Mouse (Mus musculus) C2C12 (cell line): ENCODE measurements at regions not wholly inside any gene's neighbourhood (a gene's known extent, or its start where the extent isn't known, plus 50 kb on each side); places are given as distances from the start of the nearest gene placed in this dataset.

Experiments
- H3K27me3 ChIP-seq: one replicate; pipeline ENCODE4 v1.6.1; 2011; ENCODE audit not compliant: control insufficient read depth, insufficient read depth, insufficient read length
- H3K36me3 ChIP-seq: one replicate; pipeline ENCODE4 v1.6.1; 2011; ENCODE audit not compliant: control insufficient read depth, insufficient read depth
- H3K4me3 ChIP-seq: one replicate; pipeline ENCODE4 v1.5.1; 2011; ENCODE audit warnings: mild to moderate bottlenecking, control low read depth; ENCODE audit not compliant: poor library complexity, insufficient read depth, severe bottlenecking
- H3K79me2 ChIP-seq: one replicate; pipeline ENCODE4 v1.6.1; 2011; ENCODE audit not compliant: control insufficient read depth, insufficient read depth
- H3K79me3 ChIP-seq: one replicate; pipeline ENCODE4 v1.6.1; 2011; ENCODE audit warnings: low read depth, control low read depth
- H3ac ChIP-seq: one replicate; pipeline ENCODE3; 2011; ENCODE audit warnings: low read depth; ENCODE audit not compliant: control insufficient read depth, insufficient read length
- CEBPB ChIP-seq: IDR thresholded peaks from one replicate; pipeline ENCODE4 v1.6.1; 2011; ENCODE audit warnings: low read depth, mild to moderate bottlenecking, control low read depth, moderate library complexity
- CTCF ChIP-seq: IDR thresholded peaks from one replicate; pipeline ENCODE4 v1.5.1; 2011; ENCODE audit not compliant: control insufficient read depth, insufficient read depth, insufficient read length
- FOSL1 ChIP-seq: IDR thresholded peaks from one replicate; pipeline ENCODE4 v1.8.0; 2011; ENCODE audit warnings: mild to moderate bottlenecking, low read length; ENCODE audit not compliant: poor library complexity, insufficient read depth, severe bottlenecking
- MAX ChIP-seq: IDR thresholded peaks from one replicate; pipeline ENCODE4 v1.6.1; 2011; ENCODE audit warnings: mild to moderate bottlenecking, control low read depth
- MYOD1 ChIP-seq: IDR thresholded peaks from one replicate; pipeline ENCODE4 v1.6.1; 2011; ENCODE audit warnings: low read depth; ENCODE audit not compliant: control insufficient read depth, insufficient read length
- MYOG ChIP-seq: IDR thresholded peaks from one replicate; pipeline ENCODE4 v1.6.1; 2011; ENCODE audit not compliant: control insufficient read depth, insufficient read length; ENCODE audit errors: extremely low read depth
- USF1 ChIP-seq: IDR thresholded peaks from one replicate; pipeline ENCODE4 v1.6.1; 2011; ENCODE audit warnings: low read depth, mild to moderate bottlenecking, control low read depth, moderate library complexity

- Histone ChIP-seq H3K79me3 (no peaks in the 10 kb centered on the region), H3K27me3 (no peaks in the 10 kb centered on the region), H3K79me2 (no peaks in the 10 kb centered on the region), H3K4me3 (no peak overlapping the region), H3K36me3 (no peaks in the 10 kb centered on the region), H3ac (no peak overlapping the region)
- no peak for TF ChIP-seq CEBPB
- TF ChIP-seq USF1: no peak
- TF ChIP-seq MAX: no peak
- TF ChIP-seq CTCF: no peak
- no peak for TF ChIP-seq MYOG
- no peak for TF ChIP-seq MYOD1
- no peak for TF ChIP-seq FOSL1
These were observed 90.8 kb upstream of the Spry2 start for GRCm38 (mm10) chr14:105987341-105987882.

GRCm38 (mm10) chr14:105988738-105989137 is 92.1 kb upstream of the Spry2 start:
- H3K36me3 ChIP-seq: no peaks in the 10 kb centered on the region
- TF ChIP-seq MYOG (no peak), CTCF (no peak), MAX (no peak), USF1 (no peak)
- no peaks in the 10 kb centered on the region for H3K79me2 ChIP-seq
- no peak overlapping the region for H3K4me3 ChIP-seq
- no peaks in the 10 kb centered on the region for H3K27me3 ChIP-seq
- no peak overlapping the region for H3ac ChIP-seq
- H3K79me3 ChIP-seq: no peaks in the 10 kb centered on the region

- no peaks in the 10 kb centered on the region for H3K36me3 ChIP-seq
- TF ChIP-seq MYOD1: no peak
- TF ChIP-seq CEBPB: no peak
- no peak for TF ChIP-seq CTCF
- no peak for TF ChIP-seq USF1
- no peak for TF ChIP-seq MYOG
- TF ChIP-seq FOSL1: no peak
- H3K79me2 ChIP-seq: no peaks in the 10 kb centered on the region
- no peaks in the 10 kb centered on the region for H3K79me3 ChIP-seq
- no peak overlapping the region for H3ac ChIP-seq
- no peaks in the 10 kb centered on the region for H3K27me3 ChIP-seq
- no peak overlapping the region for H3K4me3 ChIP-seq
These were observed 96.5 kb upstream of the Spry2 start for GRCm38 (mm10) chr14:105993124-105993523.

- no peaks in the 10 kb centered on the region for H3K27me3 ChIP-seq
- H3ac ChIP-seq: no peak overlapping the region
- TF ChIP-seq MYOD1 (peak; percentile 51), CEBPB (no peak), USF1 (no peak), MYOG (no peak), CTCF (no peak)
- H3K79me3 ChIP-seq: no peaks in the 10 kb centered on the region
- H3K79me2 ChIP-seq: no peaks in the 10 kb centered on the region
- no peak overlapping the region for H3K4me3 ChIP-seq
- no peaks in the 10 kb centered on the region for H3K36me3 ChIP-seq
These were observed 103.2 kb upstream of the Spry2 start for GRCm38 (mm10) chr14:105999801-106000200.

- Histone ChIP-seq H3K79me2 (no peaks in the 10 kb centered on the region), H3K36me3 (no peaks in the 10 kb centered on the region), H3K27me3 (no peaks in the 10 kb centered on the region), H3ac (no peak overlapping the region), H3K4me3 (no peak overlapping the region), H3K79me3 (no peaks in the 10 kb centered on the region)
- TF ChIP-seq MAX (no peak), CTCF (no peak), FOSL1 (no peak)
These were observed 98.2 kb upstream of the Trim52 start for GRCm38 (mm10) chr14:106007769-106008168.

GRCm38 (mm10) chr14:106008951-106009350 is 97.0 kb upstream of the Trim52 start:
- H3K79me3 ChIP-seq: no peaks in the 10 kb centered on the region
- no peak for TF ChIP-seq FOSL1
- no peak for TF ChIP-seq MYOD1
- no peak for TF ChIP-seq MYOG
- no peak for TF ChIP-seq CEBPB
- no peak for TF ChIP-seq USF1
- no peak for TF ChIP-seq CTCF
- TF ChIP-seq MAX: no peak
- no peaks in the 10 kb centered on the region for H3K27me3 ChIP-seq
- no peaks in the 10 kb centered on the region for H3K79me2 ChIP-seq
- H3K36me3 ChIP-seq: no peaks in the 10 kb centered on the region
- no peak overlapping the region for H3ac ChIP-seq
- no peak overlapping the region for H3K4me3 ChIP-seq
